Mouse (Mus musculus): ENCODE results near the gene R3hdm4.

Gene R3hdm4

GRCm38 (mm10) chr10:79924998-79925784, 4.2 kb upstream of the R3hdm4 start:
- DNase-seq, result peak; percentile 91 to 95

GRCm38 (mm10) chr10:79921572-79921971, 564 bp upstream of the R3hdm4 start:
- no peak for DNase-seq

- no peak for DNase-seq
Measured at GRCm38 (mm10) chr10:79920056-79920890, 735 bp downstream of the R3hdm4 start.

DNA sequence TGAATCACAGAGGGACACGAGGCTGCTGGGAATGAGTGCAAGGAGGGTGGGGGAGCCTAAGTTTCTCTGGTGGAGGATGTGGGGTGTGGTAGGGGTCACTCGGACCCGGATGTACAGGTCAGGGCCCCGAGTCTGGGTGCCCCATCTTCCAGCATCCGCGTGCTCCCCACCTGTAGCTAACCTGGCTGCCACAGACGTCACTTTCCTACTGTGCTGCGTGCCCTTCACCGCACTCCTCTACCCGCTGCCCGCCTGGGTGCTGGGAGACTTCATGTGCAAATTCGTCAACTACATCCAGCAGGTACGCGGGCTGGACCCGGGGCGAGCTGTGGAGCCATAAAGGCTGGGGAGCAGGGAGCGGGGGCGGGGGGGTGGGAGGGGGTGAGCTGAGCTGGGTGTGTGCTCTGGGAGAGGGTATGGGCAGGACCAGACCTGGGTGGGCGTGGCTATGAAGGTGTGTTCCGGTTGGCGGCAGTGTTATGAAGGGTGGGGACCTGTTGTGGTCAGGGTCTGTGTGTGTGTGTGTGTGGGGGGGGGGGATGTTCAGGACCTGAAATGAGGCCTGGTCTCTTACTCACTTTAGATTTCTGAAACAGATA, 1.7 kb downstream of the R3hdm4 start:
- no peak for DNase-seq

- peak in 1 of 2 experiments; percentile 61 for DNase-seq
Measured at GRCm38 (mm10) chr10:79918231-79919078, 2.6 kb downstream of the R3hdm4 start.

- no peak for DNase-seq
Measured at GRCm38 (mm10) chr10:79917532-79918100, 3.4 kb downstream of the R3hdm4 start.

- DNase-seq, result peak; percentile 90 to 92
Measured at GRCm38 (mm10) chr10:79916808-79917531, 4.0 kb downstream of the R3hdm4 start, which contains the start of gene Kiss1r. TSS of gene Kiss1r (plus strand) at chr10:79916971.

- DNase-seq, result no peak
Measured at GRCm38 (mm10) chr10:79916081-79916480, 4.9 kb downstream of the R3hdm4 start.

- peak in 1 of 2 experiments; percentile 41 for DNase-seq
Measured at GRCm38 (mm10) chr10:79914948-79915596, 5.9 kb downstream of the R3hdm4 start.

DNA sequence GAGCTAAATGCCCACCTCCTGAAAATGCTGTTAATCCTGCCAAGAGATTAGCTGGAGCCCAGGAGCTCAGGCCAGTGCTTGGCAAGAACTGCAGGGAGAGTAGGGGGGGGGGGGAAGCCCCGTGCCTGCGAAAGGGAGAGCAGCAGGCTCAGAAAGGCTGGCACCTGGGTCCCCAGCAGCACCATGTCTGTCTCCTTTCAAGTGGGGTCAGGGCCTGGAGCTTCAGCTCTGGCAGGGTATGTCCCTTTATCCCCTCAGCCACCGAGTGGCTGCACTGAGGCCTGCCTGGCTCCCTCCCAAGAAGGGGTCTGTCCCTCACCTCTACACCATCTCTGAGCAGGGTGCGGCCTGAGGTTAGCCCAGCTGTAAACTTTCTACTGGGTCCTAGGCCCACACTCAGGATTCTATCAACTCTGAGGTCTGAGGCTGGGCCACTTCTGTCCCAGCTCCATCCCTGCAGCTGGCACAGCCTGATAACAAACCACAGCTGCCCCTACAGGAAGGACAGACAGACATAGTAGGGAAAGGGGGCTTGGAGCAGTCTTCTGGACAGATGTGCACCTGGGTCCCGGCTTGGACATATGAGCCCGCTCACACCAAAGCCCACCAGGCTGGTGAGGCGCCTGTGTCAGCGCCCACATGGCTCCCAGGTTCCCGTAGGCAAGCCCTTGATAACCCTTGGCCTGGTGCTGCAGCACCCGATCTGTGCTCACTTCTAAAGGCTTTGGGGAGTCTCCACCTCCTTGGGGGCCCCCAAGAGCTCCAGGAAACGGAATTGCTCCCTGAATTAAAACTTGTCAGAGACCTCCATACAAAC, 6.7 kb downstream of the R3hdm4 start:
- no peak for DNase-seq

- no peak for DNase-seq
Measured at GRCm38 (mm10) chr10:79912412-79912811, 8.6 kb downstream of the R3hdm4 start.

GRCm38 (mm10) chr10:79910556-79910955, 10.5 kb downstream of the R3hdm4 start, which contains the start of gene Gm26602:
TSS of gene Gm26602 (plus strand) at chr10:79910856.
- DNase-seq, result no peak

DNA sequence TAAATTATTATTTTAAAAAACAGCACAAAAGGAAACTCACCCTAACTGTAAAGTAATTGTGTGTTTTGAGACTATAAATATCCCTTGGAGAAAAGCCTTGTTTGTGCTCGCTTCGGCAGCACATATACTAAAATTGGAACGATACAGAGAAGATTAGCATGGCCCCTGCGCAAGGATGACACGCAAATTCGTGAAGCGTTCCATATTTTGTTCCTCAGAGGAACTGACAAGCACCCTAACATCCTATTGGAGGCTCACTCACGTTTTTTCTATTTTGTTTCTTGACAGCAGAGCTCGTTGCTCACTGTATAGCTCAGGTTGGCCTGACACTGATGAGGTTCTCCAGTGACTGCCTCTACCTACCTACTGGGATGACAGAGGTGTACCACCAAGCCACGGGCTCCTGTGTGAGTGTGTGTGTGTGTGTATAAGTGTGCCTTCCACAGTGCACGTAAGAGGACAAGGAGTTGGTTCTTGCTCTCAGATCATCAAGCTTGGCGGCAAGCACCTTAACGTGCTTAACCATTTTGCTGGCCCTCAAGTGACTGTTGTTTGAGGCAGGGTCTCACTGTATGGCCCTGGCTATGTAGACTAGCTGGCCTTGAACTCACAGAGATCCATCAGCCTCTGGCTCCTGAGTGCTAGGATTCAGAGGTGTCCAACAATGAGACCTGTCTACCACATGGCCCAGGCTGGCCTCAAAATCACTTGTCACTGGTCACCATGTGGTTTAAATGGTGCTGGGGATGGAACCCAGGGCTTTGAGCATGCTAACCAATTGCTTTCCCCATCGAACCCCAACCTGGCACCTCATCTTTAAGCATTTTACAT, 11.7 kb downstream of the R3hdm4 start:
- DNase-seq, result no peak

GRCm38 (mm10) chr10:79908167-79909091, 12.6 kb downstream of the R3hdm4 start, which contains the start of gene Med16:
TSS of gene Med16 (minus strand) at chr10:79908923.
- peak; percentile 96 to 98 for DNase-seq

DNA sequence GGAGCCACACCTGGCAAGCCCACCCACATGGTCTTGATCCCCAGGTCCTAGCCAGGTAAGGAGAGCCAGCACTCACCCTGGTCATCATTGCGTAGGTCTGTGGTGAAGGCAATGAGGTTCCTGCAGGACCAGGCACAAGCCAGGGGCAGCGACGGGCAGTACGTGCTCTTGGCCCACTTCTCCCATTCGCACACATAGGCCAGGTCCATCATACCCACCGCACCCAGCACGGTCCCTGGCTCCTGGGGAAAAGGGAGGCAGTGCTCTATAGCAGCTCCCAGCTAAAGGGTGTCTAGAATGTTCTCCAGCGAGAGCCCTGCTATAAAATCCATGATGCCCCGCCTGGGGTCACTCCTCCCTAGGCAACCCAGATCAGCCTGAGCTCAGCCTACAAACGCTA, 13.6 kb downstream of the R3hdm4 start:
- no peak for DNase-seq

DNA sequence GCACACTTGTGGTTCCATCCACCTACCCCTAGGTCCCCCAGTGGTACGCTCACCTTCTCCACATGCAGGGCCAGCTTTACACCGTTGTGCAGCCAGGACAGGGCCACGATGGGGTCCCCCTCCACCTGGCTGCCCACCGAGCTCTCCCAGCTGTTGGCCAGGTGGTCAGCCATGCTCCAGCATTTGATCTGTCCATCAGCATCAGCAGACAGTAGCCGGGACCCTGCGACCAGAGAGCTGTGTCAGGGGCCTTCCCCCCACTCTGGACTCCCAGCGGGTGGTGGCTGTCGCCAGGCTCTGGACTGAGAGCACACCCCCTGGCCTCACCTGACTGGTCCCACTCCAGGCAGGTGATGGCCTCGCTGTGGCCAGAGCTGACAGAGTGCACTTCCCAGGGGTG, 14.3 kb downstream of the R3hdm4 start:
- DNase-seq, result no peak

DNA sequence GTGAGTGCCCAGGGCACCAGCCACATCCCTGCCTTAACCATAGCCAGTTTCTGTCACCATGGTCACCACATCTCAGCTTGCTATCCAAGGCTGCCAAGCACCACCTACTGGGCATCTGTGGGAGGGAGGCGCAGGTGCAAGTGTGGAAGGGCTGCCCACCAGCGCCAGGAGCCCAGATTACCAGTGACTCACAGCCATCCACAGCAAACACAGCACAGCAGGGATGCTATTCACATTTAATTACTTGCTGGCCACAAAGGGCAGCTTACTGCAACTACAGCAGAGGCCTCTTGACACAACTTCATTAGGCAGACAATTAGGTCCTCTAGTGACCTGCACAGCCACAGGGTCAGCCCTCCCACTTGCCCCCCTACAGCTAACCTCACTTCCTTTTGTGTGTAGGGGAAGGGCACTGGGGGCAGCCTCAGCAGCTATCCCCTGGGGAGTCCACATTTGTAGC, 20.0 kb downstream of the R3hdm4 start:
- no peak for DNase-seq
